Mouse (Mus musculus): Measurements from ENCODE around the gene Lbx2. TPM values are rescaled to one million over a fixed set of nuclear protein-coding genes. Genes with fewer than 3 reads are reported as not detected.

Gene Lbx2
- polyA plus RNA-seq, 1 experiment from 2014 or later, result 0.51 TPM

DNA sequence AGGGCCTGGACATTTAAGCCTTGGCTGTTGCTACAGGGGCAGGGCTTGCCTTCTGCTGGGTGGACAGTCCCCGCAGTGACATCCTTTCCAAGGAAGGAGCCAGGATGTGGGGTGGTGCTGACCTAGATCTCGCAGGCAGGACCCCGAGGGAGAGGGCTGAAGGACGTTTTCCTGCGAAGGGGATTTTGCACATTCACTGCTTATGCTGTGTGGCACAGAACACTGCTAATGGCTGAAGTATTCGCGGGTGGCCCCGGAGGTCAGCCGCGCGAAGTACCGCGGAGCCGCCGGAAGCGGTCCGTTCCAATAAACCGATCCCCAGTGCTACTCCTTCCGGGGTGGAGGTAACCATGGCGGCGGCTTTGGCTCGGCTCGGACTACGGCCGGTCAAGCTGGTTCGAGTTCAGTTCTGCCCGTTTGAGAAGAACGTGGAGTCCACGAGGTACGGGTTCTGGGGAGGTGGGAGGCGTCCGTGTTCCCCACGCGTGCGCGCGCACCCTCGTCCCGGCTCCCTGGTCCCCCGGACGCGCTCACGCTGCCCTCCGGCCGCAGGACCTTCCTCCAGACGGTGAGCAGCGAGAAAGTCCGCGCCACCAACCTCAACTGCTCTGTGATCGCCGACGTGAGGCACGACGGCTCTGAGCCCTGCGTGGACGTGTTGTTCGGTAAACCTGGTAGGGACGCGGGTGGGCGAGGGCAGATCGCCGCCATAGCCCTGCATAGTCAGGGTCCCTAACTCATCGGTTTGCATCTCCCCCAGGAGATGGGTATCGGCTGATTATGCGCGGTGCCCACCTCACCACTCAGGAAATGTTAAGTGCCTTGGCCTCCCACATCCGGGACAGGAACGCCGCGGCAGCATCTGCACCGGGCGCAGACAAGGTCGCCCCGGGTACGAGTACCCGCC lies 22.8 kb downstream of the Lbx2 start, which contains the start of gene Mrpl53:
TSS of gene Mrpl53 (plus strand) at position 279 of the 907 bp plus-strand sequence.
- peak; percentile 61 for DNase-seq (ENCODE audit: low spot score)

DNA sequence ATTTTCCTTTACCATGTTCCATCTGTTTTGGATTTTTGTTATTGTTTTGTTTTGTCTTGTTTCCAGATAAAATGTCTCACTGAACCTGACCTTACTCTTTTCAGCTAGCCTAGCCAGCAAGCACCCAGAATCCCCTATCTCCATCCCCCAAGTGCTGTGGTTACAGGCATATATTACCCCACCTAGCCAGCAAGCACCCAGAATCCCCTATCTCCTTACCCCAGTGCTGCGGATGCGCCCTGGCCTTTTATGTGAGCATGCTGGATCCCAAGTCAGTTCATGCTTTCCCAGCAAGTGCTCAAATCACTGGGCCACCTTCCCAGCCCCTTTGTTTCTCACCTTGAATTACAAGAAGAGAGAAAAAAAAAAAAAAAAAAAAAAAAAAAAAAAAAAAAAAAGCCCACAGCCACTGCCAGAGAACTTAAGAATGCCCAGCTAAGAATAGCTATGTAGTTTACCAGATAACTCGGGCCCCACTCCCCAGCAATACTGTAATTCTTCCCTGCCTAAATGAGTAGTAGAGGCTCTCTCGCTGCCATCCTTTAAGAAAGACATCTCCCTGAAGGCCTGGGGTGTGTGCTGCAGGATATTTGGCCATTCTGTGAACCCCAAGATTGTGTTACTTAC lies 25.5 kb downstream of the Lbx2 start:
- no peak for DNase-seq (ENCODE audit: low spot score)

DNA sequence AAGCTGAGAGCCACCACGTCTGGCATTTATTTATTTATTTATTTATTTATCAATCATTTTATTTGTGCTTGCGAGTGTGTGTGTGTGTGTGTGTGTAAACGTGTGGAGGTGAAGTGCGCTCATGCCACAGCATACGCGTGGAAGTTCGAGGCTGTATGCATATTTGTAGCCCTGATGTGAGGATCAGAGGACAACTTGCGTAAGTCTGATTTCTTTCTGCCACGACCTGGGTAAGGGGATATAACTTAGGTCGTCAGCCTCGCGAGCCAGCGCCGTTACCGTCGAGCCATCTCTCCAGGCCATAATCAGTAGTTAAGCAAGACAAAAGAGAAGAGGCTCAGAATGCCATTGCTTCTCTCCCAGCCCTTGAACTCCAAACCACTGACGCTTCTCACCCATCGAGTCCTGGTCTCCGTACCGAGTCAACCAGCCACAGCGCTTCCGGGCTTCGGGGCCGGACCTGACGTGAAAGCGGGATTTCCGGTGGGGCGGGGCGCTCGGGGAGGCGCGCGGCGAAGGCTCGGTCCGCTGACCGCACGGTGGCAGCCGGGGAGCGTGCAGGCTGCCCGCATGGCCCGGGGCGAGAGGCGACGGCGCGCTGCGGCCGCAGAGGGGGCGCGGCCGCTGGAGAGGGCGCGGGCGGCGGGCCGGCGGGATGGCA lies 29.0 kb downstream of the Lbx2 start, which contains the start of gene Mogs:
TSS of gene Mogs (plus strand) at position 486 of the 661 bp plus-strand sequence.
- peak; percentile 89 for DNase-seq (ENCODE audit: low spot score)

DNA sequence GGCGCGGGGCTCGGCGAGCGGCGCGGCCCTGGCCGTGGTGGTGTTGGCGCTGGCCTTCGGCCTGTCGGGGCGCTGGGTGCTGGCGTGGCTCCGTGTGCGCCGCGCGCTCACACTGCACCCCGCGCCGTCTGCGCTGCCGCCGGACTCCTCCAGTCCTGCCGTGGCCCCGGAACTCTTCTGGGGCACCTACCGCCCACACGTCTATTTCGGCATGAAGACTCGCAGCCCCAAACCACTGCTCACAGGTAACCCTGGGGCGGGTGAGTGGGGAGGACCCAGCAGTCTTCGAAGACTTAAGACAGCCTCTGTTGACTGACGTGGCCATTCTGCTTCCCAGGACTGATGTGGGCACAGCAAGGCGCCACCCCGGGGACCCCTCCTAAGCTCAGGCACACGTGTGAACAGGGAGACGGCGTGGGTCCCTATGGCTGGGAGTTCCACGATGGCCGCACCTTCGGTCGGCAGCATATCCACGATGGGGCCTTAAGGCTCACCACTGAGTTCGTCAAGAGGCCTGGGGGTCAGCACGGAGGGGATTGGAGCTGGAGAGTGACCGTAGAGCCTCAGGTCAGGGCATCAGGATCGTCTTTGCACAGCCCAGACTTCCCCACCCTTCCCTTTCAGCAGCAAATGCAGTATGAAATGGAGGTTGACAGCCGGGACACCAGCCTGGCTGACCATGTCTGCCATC lies 29.7 kb downstream of the Lbx2 start:
- DNase-seq (ENCODE audit: low spot score), result peak; percentile 44

DNA sequence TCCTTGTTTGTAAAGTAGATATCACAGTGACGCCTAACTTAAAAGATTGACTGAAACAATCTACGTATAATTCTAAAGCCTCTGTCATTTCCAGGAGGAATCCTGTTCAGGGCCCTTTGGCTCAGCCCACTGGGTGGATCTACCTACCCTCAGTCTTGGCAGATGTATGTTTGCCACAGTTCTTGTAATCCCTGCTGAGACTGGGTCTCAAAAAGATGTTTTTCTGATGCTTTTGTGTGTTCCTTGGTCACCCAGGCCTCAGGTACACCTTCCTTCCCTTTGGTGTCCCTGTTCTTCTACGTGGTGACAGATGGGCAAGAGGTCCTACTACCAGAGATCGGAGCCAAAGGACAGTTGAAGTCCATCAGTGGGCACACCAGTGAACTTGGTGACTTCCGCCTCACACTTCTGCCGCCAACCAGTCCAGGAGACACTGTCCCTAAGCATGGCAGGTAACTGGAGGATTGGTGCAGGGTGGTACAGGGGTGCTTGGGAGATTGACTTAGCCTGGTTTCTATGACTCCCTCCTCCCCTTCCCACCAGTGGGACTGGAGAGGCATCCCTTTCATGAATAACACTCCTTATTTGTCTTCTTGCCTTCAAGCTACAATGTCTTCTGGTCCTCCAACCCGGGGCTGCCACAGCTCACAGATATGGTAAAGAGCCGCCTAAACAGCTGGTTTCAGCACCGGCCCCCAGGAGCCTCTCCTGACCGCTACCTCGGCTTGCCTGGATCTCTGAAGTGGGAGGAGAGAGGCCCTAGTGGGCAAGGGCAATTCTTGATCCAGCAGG lies 30.4 kb downstream of the Lbx2 start:
- DNase-seq (ENCODE audit: low spot score), result no peak

DNA sequence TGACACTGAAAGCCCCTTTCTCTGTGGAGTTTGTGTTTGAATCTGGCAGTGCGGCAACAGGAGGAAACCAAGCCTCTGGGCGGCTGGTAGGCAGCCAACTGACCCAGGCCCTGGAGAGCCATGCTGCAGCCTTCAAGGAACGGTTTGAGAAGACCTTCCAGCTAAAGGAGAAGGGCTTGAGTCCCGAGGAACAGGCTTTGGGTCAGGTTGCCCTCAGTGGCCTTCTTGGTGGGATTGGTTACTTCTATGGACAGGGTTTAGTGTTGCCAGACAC lies 30.9 kb downstream of the Lbx2 start:
- no peak for DNase-seq (ENCODE audit: low spot score)

DNA sequence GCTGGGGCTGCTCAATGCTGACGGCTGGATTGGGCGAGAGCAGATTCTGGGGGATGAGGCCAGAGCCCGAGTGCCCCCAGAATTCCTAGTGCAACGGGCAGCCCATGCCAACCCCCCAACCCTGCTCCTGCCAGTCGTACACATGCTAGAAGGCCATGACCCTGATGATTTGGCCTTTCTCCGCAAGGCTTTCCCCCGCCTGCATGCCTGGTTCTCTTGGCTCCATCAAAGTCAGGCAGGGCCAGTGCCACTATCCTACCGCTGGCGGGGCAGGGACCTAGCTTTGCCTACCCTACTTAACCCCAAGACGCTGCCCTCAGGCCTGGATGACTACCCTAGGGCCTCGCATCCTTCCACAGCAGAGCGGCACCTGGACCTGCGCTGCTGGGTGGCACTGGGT lies 31.4 kb downstream of the Lbx2 start:
- no peak for DNase-seq (ENCODE audit: low spot score)

DNA sequence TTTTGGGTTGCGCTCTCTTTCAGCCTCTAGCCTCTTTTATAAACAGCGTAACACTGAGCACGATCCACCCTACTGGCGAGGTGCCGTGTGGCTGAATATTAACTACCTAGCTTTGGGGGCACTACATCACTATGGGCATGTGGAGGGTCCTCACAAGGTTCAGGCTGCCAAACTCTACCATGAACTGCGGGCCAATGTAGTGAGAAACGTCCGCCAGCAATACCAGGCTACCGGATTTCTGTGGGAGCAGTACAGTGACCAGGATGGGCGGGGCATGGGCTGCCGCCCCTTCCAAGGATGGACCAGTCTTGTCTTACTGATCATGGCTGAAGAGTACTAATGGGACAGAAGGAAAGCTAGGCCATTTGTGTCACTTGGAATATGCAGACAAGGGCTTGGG lies 32.2 kb downstream of the Lbx2 start:
- no peak for DNase-seq (ENCODE audit: low spot score)

DNA sequence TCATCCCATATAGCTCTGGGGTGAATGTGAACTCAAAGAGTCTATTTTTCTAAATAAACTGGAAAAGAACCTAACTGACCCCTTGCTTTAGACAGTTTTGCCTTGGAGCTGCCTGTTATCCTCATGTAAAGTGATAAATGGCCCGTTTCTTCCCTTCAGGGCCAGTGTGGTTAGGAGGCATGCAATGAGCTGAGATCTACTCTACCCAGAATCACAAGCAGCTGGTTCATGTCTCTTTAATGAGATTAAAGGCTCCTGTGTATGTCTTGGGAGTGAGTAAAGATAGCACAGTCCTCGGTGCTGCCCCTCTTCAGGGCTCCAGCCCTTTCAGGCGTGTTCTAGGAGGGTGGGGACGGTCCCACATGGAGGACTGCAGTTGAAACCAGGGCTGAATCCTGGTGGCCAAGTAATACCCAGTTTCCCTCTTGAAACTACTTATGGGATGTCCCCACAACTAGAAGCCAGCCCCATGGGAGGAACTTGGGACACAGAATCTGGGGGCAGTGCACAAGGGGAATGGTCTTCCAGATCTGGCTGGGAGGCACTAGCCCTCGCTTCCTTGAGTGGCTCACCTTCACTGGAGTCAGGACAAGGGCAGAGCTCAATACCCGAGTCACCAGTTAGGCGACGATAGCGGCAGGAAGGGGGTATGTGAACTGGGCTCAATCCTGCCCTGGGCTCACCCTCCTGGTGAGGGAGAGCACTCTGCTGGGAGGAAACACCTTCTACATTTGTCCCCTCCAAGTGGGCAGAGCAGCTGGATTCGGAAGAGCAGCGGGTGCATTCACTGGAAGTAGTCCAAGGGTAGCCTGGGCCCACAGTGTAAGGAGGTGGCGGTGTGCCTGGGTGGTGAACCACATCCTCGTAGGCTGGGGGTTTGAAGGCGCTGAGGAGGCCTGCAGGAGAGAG lies 32.9 kb downstream of the Lbx2 start:
- no peak for DNase-seq (ENCODE audit: low spot score)

DNA sequence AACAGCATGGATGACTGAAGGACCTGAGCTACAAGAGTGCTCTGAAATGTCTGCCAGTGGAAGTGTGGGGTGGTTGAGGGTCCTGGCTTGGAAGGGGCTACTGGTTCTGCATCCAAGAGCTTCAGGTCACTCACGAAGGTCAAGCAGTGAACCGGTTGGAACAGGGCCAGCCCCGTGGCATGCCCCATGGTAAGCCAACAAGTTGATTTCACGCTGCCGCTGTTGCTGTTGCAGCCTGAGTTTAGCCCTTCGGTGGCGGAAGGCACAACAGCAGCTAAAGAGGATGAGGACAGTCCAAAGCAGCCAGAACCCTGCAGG lies 33.5 kb downstream of the Lbx2 start:
- no peak for DNase-seq (ENCODE audit: low spot score)

DNA sequence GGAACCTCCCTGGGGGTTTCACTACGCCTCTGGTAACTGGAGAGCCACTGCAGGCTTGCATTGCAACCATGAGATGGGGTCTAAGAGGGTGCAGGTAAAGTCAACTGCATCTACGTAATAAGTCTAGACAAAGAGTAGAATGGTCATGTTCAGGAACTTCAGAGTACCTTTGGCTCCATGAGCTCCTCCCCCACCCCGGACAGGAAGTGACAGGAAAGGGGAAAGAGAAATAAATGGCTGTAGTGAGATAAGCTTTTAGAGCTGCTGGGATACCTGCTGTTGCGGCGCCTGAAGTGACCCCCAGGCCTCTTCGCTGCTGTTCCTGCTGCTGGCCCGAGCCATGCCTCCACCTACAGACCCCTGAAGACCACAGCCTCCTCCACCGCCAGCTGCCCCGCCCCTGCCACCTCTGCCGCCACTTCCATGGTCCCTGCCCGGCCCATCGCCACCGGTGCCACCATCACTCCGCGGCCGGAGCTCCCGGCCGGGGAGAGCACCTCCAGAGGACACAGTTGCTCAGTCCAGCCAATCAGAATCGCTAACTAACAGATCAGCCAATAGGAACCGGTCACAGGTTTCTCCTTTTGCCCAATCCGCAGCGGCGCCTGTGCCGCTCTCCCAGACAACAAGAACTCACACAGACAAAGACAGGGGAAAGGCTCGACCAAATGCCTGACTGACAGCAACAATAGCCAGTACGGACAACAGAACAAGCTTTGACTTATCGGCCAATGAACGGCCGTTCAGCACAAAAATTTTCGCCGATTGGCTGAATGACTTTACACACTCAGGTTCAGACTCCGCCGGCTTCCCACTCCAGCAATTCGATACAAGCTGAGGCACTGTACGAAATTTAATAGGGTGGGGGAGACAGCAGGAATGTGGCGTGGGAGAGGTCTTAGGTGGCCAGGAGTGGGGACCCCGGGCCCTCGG lies 35.0 kb downstream of the Lbx2 start, which contains the start of gene Wbp1:
TSS of gene Wbp1 (minus strand) at position 630 of the 933 bp plus-strand sequence.
- peak; percentile 97 for DNase-seq (ENCODE audit: low spot score)

DNA sequence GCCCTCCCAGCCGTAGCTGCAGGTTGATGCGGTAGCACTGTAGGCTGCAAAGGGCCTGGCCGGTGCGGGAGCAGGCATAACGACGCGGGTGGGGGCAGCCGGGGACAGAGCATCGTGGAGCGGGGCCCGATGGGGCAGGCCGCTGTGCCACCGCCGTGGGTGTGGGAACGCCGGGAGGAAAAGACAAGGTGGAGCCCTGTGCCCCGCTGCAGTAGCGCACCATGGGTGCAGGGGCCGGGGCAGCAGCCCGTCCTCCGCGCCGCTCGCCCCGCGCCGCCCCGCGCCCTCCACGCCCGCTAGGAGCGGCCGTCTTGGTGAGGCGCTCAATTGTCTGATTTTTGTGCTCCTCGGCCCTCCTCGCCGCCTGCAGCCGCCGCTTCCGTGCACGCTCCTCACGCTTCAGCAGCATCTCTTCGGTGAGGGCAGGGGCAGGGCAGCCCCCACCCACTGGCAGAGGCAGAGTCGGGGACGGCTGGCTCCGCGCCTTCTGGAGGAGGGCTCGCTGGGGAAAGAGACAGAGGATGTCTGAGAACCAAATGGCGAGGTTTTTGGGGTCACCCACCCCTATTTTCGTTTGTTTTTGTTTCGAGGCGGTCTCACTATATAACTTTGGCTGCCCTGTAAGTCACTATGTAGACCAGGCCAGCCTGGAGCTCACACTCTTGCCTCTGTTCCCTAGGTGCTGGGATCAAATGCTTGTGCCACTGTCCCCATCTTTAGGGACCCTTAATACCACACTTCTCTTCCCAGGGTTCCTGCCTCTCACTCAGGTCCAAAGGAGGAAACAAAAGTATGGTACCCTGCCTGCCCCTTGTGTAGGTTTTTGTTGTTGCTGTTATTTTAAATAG lies 35.9 kb downstream of the Lbx2 start:
- DNase-seq (ENCODE audit: low spot score), result peak; percentile 43

DNA sequence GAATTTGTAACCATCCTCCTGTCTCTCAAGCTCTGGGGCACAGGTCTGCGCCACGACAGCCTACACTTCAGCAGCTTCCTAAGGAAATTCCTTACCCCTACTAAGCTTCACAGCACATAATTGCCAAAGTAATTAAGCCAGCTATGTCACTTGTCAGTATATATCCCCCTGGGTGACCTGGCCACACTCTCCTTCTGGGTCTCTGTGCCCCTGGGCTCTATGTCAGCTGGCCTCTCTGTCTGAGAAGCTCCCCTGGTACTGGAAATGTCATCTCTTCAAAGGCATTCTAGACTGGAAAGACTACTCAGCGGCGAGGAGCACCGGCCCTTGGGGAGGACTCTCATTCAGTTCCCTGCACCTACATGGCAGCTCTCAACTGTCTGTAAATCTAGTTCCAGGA lies 36.8 kb downstream of the Lbx2 start:
- no peak for DNase-seq (ENCODE audit: low spot score)

DNA sequence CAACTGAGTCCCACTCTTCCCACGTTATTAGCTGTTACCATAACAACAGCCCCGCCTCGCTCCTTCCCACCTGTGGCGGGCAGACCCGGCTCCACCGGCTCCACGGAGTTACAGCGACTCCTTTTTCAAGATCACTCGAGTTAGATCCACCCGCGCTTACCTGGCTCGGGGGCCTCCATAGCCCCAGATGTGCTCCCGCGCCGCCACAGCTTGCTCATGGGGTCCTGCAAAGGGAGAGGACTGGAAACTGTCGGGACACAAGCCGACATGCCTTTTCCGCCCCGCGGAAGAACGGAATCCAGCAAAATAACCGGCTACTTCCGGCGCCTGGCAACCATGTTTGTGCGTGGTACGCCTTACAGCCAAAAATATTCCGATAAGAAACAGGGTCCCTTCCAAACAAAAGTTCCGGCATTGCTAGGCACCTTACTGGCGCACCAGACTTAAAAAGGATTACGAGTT lies 38.7 kb downstream of the Lbx2 start:
- peak; percentile 96 for DNase-seq (ENCODE audit: low spot score)

DNA sequence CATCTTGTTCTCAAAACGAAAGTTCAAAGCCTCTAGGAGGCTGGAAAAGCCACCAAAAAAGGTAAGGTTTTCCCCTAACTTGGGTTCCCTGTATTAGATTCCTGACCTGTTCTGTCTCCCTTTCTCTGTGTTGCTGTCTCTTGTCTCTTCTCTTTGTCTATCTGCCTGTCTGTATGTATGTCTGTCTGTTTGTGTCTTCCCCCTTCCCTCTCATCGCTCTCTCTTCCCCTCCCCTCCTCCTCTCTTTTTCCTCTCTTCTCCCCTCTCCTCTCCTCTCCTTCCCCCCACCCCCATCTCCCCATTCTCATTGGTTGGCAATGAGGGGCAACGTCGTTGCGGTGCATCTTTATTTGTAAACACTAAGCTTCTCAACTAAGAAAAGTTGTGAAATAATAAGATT lies 39.2 kb downstream of the Lbx2 start, which contains the start of gene Ino80b:
TSS of gene Ino80b (minus strand) at position 101 of the 400 bp plus-strand sequence.
- DNase-seq (ENCODE audit: low spot score), result no peak

DNA sequence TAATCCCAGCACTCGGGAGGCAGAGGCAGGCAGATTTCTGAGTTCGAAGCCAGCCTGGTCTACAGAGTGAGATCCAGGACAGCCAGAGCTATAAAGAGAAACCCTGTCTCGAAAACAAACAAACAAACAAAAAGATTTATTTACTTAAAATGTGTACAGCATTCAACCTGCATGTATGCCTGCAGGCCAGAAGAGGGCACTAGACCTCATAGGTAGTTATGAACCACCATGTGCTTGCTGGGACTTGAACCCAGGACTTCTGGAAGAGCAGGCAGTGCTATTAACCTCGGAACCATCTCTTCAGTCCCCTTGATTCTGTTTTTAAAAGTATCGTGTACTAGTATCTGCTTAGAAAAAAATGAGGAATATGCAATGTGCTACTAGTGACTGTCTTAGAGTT lies 41.3 kb downstream of the Lbx2 start:
- DNase-seq (ENCODE audit: low spot score), result no peak

DNA sequence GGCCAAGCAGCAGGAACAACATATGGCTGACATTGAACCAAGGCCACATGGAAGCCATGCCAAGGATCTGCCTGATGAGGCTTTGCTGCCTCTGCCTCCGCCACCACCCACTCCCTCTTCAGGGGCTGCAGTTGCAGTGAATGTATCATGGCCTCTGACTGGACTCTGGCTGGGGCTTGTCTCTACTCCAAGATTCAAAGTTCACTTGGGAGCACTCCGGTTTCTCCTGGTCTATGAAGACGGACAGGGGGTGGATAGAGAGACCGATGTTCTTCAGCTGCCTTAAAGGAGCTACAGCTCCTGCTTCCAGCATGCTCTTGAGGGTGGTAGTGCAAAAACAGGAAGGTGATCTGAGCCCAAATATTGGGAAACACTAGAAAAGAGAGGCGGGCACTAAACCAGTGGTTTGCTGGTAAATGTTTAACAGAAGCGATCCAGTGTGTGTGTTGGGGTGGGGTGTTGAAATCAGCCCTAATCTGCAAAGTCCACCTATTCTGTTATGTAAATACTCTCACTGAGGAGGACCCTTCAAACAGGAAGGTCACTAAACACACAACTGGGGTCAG lies 45.4 kb downstream of the Lbx2 start:
- no peak for DNase-seq (ENCODE audit: low spot score)

All from thymus, postnatal 0 days (tissue).